10 mouse cellular contexts compared by ENCODE assay signal in the genomic region with DNA sequence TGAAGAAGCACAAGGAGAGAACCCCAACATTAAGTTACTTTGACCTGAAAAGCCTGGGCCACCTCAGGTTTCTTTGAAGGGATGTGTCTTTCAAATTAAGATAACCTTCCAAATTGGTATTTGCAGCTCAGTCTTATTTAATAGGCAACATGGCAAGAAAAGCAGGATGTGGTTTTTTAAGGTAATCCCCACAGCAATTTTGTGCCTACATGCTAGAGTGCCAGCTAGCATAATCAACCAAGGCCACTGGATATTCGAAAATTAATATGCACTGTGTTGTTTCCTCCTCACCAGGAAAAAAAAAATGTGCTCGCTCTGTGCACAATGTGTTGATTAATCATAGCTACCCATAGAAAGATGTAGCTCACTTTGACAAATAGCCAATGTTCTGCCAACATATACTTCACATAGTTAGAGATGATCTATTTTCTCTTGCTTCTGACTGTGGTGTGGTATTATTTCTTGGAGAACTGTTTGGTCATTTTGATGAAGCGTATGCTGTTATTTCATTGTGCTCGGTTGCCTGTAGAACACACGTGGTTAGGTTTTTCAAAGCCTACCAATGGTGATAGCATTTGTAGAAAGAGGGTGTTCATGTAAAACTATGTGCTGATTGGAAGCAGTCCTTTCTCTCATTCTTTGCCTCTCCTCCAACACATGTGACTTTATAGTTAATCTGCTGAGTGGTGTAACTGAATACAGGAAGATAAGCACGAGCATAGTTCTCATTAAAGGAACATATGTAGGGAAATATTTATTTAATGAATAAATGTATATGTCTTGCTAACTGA.
DNase-seq lines count a peak whose midpoint lies in the region; ATAC-seq and TF ChIP-seq lines count a peak whose summit lies in the region.
"Had no signal": no experiment of that assay in that cellular context is flagged by ENCODE, and none has a peak within 500 bp of the region (broad histone marks: within the 10 kb centered on the region; RNA-seq: fewer than 3 reads in every experiment).

No protein-coding gene starts in this region.

- peak overlapping the region; percentile 53 for H3K4me2 ChIP-seq in embryonic facial prominence, embryonic 14.5 days (ENCODE audit: low read depth, low read length)
- peak overlapping the region; percentile 74 for H3K4me2 ChIP-seq in hindbrain, embryonic 15.5 days
- peak overlapping the region; percentile 79 for H3K4me2 ChIP-seq in neural tube, embryonic 13.5 days

- H3K36me3 ChIP-seq in embryonic facial prominence, embryonic 14.5 days (ENCODE audit: control insufficient read depth, insufficient read depth, low read length), result no peaks in the 10 kb centered on the region
- no peaks in the 10 kb centered on the region for H3K36me3 ChIP-seq in hindbrain, embryonic 15.5 days
- no peaks in the 10 kb centered on the region for H3K36me3 ChIP-seq in neural tube, embryonic 13.5 days

- H3K9ac ChIP-seq in embryonic facial prominence, embryonic 14.5 days (ENCODE audit: low read depth, low read length), result no peak overlapping the region
- peak overlapping the region; percentile 3; the same call in 1 of the 2 replicates for H3K9ac ChIP-seq in hindbrain, embryonic 15.5 days
- 0 out of 2 replicates have a peak overlapping the region, but pooled peaks have one; percentile 41 for H3K9ac ChIP-seq in neural tube, embryonic 13.5 days

- no peaks in the 10 kb centered on the region for H3K27me3 ChIP-seq in embryonic facial prominence, embryonic 14.5 days (replicated peaks; ENCODE audit: control insufficient read depth, insufficient read depth, low read length)
- no peaks in the 10 kb centered on the region for H3K27me3 ChIP-seq in hindbrain, embryonic 15.5 days
- no peaks in the 10 kb centered on the region for H3K27me3 ChIP-seq in neural tube, embryonic 13.5 days

- DNase-seq in layer of hippocampus, adult 2 months (ENCODE audit: low spot score in 2 of 2), result no peak
- DNase-seq in layer of hippocampus, postnatal 25 days (ENCODE audit: extremely low spot score in 1 of 2, low spot score in 1 of 2), result no peak
- DNase-seq in embryonic facial prominence, embryonic 14.5 days (ENCODE audit: low spot score), result peak; percentile 24
- DNase-seq in B cell, adult 2 months, result no peak
- DNase-seq: cerebellum, adult 11 months; gastrocnemius, postnatal 14 days; thymus, postnatal 25 days had no signal

- no peaks in the 10 kb centered on the region for H3K9me3 ChIP-seq in embryonic facial prominence, embryonic 14.5 days (ENCODE audit: control insufficient read depth, low read length)
- H3K9me3 ChIP-seq in hindbrain, embryonic 15.5 days, result no peaks in the 10 kb centered on the region
- H3K9me3 ChIP-seq in neural tube, embryonic 13.5 days, result no peaks in the 10 kb centered on the region

- H3K4me1 ChIP-seq in embryonic facial prominence, embryonic 14.5 days (ENCODE audit: control insufficient read depth, insufficient read depth, low read length), result peaks cover 26% of the 10 kb centered on the region
- peaks cover 14% of the 10 kb centered on the region for H3K4me1 ChIP-seq in hindbrain, embryonic 15.5 days (replicated peaks)
- peaks cover 28% of the 10 kb centered on the region for H3K4me1 ChIP-seq in neural tube, embryonic 13.5 days (replicated peaks)

- TF ChIP-seq CTCF in layer of hippocampus, adult 2 months (conservative IDR thresholded peaks at IDR 0.05), result no peak

- peak overlapping the region; percentile 88 for H3K27ac ChIP-seq in layer of hippocampus, adult 2 months
- H3K27ac ChIP-seq in embryonic facial prominence, embryonic 14.5 days (replicated peaks; ENCODE audit: low read depth, low read length), result no peak overlapping the region
- H3K27ac ChIP-seq in hindbrain, embryonic 15.5 days (replicated peaks), result no peak overlapping the region
- H3K27ac ChIP-seq in neural tube, embryonic 13.5 days (replicated peaks), result no peak overlapping the region

- peak overlapping the region; percentile 61 for H3K4me3 ChIP-seq in layer of hippocampus, adult 2 months
- H3K4me3 ChIP-seq in embryonic facial prominence, embryonic 14.5 days (ENCODE audit: low read depth, low read length), result peak overlapping the region; percentile 14; the same call in 1 of the 2 replicates
- H3K4me3 ChIP-seq in hindbrain, embryonic 15.5 days, result peak overlapping the region; percentile 45
- H3K4me3 ChIP-seq in neural tube, embryonic 13.5 days, result peak overlapping the region; percentile 44

- ATAC-seq in embryonic facial prominence, embryonic 14.5 days (ENCODE audit: low read depth), result no peak; the same call in 1 of the 2 replicates
- no peak for ATAC-seq in hindbrain, embryonic 15.5 days (ENCODE audit: low FRiP score, low read depth)
- ATAC-seq in neural tube, embryonic 13.5 days (ENCODE audit: low read depth), result no peak
- ATAC-seq in erythroblast, adult 5-6 weeks (replicated peaks; ENCODE audit: low FRiP score, poor library complexity, severe bottlenecking), result no peak

- 64% methylated on average over 6 of the region's 6 CpGs for WGBS in embryonic facial prominence, embryonic 14.5 days
- WGBS in hindbrain, embryonic 15.5 days, result 52% methylated on average over 6 of the region's 6 CpGs
- WGBS in neural tube, embryonic 13.5 days, result 64% methylated on average over 6 of the region's 6 CpGs
